Mouse (Mus musculus) ES-CJ7 (cell line): ENCODE measurements around the gene Plekhg1.

Experiments
- DNase-seq: peaks from one replicate; pipeline ENCODE4 v3.0.0; 2011; ENCODE audit warnings: low read depth, low spot score

Plekhg1 gene

DNA sequence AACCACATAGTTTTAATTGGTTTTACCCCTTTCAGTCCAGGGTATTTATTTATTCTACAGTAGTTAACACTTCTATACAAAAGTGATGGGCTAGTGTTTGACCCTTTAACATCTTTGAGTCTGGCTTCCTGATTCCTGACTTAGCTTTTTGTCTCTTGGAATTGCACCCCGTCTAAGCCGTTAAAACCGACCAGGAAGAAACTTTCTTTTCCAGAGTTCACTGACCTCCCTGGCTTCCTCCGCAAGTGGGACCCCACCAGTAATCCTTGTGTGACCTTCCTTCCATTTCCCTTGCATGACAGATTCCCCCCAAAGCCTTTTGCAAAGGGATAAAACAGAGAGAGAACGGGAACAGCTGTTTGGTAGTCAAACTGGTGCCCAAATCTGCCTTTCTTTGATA lies 1.6 kb downstream of the Plekhg1 start:
- no peak for DNase-seq

DNA sequence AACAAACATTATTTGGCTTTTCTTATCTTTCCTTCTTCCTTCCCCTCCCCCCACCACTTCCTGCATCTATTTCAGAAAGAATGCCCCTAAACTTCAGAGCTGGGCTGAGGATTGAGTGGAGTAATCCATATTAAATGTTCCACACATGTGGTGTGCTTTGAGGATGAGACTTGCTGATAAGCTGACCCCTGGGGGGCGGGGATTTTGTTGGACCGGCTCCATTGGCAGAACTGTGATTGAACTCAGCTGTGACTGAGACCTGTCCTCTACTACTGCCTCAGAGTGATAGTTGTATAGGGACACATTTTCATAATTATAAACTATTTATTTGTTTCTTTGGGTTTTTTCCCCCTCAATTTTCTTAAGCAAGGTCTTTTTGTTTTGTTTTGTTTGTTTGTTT lies 2.9 kb downstream of the Plekhg1 start:
- DNase-seq = no peak

DNA sequence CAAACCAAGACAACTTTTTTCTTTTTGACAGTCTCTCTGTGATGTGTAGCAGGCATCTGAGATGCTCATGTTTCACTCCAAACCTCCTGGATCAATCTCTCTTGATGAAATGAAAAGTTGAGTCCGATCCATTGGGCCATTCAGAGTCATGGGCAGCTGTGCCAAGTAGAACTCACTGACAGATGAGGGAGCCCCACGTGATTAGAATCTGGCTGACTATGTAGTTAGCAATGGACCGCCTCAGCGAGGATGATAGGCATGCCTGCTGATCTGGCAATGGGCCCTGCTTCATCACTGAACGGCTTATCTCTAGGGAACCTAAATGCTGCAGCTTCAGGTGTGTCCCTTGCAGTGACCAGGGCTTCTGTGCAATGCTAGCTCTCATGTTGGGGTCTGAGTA lies 3.7 kb downstream of the Plekhg1 start:
- no peak for DNase-seq

DNA sequence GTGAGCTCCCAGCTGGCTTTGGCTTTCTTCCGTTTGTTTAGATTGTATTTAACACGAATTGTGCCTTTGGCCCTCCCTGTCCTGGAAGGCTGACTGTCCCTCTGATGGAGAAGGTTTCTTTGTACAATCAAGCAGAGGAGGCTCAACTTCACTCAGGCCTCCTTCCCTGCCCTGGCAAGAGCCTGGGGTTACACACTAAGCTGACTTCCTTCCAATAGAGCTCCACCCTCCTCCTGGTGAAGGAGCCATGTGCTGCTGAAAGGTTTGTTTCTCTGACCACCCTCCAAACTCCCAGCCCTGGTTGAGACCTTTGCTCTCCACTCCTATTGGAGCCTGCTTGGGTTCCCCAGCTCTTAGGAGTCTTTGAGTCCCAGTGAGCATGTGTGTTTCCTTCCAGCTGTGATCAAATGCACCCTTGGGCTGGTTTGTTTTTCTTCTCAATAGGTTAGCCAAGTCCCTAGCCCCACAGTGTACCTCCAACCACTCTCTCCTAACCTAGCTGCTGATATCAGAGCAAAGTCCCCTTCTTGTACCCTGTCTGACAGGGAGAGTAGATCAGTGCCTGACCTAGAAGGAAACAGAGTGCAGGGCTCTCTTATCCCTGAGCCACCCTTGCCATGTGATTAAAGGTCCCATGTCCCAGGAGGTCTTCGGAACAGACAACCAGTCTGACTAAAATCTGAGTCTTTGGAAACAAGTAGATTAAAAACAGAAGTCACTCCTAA lies 6.8 kb downstream of the Plekhg1 start:
- DNase-seq = no peak

DNA sequence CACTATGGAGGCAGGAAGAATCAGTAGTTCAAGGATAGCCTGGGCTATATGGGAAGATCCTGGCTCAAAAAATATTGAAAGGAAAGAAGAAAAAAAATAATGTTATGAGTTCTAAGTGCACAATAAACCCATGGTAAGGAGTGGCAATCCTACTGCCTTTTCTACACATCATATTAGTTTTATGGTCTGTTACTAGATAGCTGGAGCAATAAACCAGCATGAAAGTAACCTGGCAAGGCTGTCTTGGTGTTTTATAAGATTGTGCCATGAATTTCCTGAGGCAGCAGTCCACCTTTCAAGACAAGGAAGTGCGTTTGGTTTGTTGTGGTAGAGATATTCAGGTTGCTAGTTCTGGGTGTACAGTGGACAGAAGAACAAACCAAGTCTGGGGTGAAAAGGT lies 9.4 kb downstream of the Plekhg1 start:
- DNase-seq = no peak

DNA sequence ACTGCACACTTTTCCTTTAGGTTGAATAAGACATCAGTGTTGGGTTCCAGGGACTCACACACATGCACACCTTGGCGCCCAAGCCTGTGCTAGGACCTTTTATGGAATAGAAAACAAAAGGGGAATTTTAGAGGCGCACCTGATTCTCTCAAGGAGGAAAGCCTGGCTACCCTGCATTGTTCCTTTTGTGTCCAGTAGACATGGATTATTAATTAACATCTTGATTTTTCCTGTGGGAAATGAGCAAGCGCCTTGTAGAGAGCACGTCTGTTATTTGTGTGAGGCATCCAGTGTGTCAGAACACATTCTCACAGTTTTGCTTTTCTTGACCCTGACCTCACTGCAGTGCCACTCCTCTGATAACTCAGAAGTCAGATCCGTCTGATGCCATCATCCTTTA lies 21.8 kb downstream of the Plekhg1 start:
- DNase-seq = no peak

DNA sequence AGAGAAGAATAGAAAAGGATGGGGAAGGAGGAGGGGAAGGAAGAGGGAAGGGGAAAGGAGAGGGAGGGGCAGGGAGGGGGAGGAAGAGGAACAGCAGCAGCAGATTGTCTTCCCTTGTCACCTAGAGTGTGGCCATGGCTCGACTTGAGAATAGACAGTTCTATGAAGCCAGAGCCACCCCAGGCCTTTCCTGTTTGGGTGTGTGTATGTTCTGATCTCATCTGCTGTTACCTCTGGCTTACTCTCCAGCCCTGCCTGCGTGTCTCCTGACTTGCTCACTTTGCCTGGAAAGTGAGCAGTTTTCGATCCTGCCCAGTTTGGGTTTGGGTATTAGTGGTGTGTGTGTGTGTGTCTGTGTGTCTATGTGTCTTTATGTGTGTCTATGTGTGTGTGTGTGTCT lies 23.0 kb downstream of the Plekhg1 start:
- DNase-seq = no peak

DNA sequence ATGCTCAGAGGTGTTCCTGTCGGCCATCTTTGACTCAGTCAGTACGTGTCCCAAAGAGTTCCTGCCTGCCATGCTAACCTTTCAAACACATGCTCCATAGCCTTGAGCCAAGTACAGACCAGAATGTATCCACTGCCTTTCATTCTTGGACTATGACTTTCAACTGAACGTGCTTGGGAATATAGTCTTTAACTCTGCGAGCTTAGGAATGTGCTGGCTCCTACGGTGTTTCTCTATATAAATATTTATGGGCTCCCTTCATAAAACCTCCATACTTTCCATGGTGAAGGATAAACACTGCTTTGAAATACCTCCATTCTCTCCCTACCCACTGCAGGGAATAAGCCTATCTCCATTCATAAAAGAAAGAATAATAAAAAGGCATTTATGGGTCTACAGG lies 29.0 kb downstream of the Plekhg1 start:
- no peak for DNase-seq

DNA sequence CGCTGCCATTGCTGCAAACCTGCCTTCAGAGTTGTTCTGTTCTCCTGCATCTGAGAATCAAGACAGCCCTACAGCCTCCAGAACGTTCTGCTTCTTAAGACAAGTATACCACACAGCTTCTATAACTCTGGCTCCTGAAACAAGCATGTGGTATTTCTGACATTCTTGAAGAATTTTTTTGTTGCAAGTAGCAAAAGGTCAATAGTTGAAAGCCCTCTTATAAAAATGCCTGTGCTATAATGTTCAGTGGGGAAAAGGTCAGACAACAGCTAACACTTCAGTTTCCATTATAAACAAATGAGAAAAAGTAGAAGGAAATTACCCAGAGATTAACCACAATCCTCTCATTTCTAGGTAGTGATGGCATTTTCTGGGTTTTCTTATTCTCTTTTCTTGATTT lies 34.2 kb downstream of the Plekhg1 start:
- DNase-seq = no peak

DNA sequence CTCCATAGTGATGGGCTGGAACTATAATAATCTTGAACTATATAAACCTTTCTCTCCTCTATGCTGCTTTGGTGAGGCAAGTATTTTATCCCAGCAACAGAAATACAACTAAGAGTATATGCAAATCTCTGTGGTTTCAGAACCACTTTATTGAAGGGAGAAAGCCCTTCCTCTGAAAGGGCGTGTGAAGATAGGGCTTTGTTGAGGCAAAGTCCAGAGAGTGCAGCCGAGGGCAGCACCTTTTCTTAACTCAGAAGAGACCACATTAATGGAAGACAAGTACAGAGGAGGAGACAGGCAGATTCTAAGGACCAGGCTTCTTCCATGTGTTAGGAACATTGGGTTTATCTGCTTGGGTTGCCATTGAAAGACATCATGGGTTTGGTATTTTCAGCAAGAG lies 36.6 kb downstream of the Plekhg1 start:
- DNase-seq = no peak

DNA sequence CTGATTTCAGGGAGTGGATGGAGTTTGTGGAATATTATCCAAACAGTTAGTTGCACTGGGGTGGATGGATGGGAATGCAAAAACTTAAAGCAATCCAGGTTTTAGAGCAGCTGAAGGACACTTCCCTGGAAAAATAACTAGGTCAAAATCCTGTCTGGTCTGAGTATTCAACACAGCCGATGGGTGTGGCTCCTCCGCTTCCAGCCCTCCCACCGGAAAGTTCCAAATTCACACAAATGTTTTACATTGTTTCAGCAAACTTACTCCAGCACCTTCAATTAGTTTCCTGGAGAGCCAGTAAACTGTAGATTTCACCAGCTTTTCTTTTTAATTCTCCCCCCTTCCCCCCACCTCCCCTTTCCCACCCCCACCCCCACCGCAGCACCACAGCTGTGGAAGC lies 45.2 kb downstream of the Plekhg1 start:
- DNase-seq = peak; percentile 53

DNA sequence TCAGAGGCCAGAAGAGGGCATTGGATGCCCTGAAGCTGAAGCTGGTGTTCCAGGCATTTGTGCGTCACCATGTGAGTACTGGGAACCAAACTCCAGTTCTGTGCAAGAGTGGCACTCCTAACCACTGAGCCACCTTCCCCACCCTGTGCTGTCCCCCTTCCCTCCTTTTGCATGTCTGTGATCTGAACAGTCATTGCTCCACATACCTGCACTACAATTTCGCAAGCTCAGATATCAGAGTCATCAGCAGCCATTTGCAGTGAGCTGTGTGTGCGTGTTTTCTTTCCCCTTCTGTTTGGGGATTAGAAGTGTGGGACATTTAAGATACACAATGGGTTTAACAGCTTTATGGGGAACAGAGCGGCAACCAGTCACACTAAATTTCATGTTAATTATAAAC lies 46.4 kb downstream of the Plekhg1 start:
- DNase-seq = no peak

DNA sequence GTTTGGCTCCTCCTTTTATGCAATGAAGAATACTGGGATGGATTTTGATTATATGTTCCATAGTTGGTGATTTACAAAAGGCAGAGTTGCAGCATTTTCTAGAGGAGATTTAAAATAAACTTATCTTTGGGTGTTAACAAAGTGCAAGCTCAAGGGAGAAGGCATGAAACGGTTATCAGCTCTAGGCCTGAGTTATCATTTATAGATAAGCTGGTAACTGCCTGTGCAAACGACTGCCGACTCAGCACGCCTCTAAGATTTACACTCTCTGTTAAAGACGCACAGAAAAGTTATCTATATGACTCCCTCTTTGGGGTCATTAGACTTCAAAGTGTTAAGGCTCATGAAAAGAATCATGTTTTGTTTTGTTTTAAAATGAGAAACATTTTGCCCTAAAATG lies 46.8 kb downstream of the Plekhg1 start:
- no peak for DNase-seq

DNA sequence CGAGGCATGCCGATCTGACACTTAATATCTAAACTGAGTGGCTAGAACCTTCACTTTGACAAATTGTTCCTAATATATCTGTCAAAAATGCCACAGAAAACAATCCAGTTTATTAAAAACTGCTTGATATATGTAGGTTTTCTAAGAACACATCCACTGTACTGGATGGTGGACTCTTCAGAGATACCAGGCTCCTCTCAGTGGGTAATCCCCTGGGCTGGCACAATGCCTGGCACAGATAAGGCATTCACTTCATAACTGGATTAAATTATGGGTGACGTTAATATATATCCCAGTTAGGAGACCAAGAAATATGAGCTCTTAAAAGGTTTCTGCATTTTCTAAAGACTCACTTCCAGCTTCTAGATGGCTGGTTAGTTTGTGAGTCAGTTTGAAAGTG lies 53.7 kb downstream of the Plekhg1 start:
- no peak for DNase-seq

DNA sequence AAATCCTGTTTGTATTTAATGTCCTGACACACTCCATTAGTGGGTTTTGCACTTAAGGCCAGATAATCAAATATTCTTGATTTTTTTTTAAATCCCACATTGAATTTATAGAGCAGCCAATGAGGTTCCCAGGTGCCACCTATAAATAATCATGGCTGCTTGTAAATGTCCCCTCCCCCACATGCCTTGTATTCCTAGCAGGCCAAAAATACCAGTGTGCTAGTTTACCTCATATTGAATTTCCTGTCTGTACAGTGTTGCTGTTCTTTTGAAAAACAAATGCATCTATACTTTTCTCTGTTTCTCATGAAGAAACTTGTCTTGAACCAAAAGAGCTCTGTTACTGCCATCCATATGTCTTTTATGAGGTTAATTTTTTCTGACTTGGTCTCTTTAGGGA lies 59.3 kb downstream of the Plekhg1 start:
- DNase-seq = no peak

DNA sequence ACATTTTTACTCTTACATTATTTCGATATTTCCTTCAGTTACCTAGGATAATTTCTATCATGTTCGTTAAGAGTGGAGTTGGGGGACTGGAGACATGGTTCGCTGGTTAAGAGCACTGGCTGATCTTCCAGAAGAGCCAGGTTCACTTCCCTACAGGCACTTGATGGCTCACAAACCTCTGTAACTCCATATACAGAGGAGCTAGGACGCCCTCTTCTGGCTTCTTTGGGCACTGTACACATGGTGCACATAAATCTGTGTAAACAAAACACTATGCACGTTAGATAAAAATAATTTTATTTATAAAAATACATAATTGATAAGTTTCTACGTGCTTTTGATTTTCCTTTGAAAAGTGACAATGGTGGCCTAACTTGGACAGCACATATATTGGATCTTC lies 61.1 kb downstream of the Plekhg1 start:
- peak; percentile 42 for DNase-seq

DNA sequence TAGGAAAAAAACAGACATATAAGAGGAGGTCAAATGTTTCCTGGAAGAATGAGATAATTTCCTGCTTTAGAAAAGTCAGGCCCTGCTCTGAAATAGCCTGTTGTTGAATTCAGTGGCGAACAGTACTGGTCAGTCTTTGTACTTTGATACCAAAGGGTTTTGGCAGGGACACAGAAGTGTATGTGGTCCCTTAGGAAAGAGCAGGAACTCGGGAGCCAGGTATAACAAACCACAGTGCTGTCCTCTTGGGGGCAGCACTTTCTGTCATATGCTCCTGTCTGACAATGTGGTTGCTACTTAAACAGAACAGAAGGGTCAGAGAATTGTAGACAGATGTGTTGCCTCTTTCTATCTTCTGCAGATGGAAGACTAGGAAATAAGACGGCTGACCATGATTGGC lies 65.2 kb downstream of the Plekhg1 start:
- peak; percentile 44 for DNase-seq

DNA sequence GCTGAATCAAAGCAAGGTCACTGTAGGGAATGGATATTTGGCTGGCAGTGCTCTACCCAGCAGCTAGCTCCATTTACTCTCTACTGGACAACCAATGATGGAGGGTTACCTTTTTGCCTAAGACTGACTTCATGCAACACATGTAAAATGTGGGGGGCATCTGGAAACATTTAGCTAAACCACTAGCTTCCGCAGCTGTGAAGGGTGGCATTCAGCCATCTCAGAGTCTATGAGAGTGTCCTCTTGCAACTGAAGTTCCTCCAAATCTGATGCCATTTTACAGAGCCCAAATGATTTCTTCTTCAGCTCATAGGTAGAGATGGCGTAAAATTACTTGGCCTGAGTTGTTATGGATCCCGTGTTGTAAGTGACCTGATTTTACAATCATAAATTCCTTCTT lies 67.8 kb downstream of the Plekhg1 start:
- no peak for DNase-seq

DNA sequence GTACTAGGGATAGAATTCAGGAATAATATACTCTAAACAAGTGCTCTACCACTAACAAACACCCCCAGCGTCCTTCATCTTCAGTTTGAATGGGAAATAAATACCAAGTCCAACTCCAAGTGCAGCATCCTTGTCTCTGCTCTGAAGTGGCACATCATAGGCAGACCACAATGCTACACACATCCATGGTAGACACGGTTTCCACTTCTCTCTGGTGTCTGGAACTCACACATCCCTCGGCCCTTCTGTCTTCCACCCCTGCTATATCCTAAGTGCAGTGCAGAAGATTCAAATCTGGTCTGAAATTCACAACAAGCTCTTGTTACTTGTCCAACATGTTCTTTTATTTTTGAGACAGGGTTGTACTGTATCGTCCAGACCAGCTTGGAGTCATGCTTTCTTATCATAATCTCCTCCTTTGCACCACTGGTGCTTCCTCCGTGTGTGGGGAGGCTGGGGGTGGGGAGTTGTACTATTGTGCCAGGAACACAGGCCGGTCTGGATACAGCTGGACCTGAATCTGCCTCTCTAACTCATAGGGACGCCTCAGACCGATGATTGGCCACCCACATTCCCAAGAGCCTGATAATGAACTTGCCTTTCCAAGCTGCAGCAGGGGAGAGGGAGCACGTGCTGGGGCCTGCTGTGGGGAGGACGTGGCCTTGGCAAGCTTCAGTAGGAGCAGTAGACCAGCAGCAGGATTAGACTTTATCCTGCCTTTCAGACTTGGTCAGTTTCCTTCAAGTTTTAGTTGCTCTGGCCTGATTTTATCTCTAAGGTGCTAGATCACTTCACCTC lies 70.5 kb downstream of the Plekhg1 start:
- DNase-seq = no peak

DNA sequence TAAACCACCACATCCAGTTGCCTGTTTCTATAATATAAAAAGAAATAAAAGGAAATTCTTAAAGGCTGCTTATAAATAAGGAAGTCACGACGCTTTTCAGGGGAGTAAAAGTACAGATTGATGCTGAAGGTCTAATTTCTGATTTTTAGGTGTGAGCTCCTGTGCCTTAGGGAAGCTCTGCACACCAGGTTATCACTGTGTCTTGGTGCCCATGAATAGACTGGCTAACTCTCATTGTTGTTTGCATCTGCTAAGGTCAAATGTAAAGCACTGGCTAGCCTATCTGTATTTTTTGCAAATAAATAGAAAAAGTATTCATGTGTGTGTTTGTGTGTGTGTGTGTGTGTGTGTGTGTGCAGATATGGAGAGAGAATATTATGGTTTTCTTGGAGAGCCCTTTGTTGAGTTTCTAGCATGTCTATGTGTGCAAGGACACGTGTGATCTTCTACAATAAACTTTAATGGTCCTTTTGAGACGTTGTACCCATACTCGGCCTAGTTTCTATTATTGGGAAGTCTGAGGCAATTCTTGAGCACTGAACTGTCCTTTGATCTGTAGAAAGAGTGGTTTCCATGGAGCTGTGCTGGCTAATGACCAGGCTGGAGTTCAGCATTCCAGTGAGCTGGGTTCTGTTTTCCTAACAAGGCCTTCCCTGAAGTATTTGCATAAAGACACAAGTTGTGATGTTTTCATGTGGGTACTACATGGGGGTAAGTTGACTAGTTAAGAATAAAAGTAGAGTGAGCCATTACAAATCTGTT lies 79.0 kb downstream of the Plekhg1 start:
- DNase-seq = no peak

DNA sequence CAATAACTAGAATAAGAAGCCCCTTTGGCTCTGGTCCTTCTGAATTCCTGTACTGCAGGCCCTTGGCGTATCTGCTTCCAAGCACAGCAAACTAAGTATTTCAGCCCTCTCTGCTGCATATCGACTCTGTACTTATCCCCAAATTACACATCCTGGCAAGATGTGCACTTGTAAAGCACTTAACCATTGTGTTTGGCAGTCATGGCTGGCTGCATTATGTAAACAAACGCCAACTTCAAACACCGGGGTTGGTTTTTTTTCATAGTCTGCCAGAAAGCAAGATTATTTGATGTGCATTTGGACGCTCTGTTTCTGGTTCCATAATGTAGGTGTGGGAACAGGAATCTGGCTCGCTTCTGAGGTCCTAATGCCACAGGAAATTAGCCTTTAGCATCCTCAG lies 83.7 kb downstream of the Plekhg1 start:
- no peak for DNase-seq

DNA sequence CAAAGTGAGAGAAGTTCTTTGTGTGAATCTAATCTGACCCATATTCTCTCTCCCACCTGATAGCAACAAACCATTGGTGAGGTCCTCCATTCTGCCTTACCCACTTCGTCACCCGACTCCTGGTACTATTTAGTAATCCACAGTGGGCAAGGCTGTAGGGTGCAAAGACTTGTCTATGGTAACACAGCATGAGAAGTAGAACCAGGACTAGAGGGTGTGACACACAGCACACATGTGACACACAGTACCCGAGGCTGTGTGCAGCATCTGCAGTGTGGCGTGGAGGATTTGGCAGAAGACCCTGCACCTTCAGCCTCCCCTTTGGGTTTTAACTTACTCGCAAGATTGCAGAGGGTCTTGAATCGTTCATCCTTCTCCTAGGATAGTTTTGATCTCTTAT lies 85.9 kb downstream of the Plekhg1 start:
- DNase-seq = no peak

DNA sequence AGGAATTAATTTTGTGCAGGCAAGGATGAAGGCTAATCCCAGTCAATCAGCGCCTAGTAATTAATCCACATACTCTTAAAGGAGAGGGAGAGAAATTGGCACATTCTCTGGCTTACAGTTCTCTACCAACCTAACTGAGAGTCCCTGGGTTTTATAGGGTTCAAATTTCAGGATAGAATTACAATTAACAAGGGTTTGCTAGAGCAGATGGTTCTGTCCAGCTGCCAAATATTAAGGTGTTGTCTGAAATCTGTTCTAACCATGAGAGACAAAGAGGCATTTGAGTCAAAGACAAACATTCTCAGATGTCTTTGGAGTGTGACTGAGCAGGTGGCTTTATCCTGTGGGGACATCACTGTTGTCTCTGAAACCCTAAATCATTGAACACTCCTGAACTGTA lies 87.2 kb downstream of the Plekhg1 start:
- no peak for DNase-seq
